Mouse (Mus musculus) 3134 (cell line): Measurements from ENCODE around the gene Abcb1b.
"Not testable (repeated sequence)": the region's sequence is repeated elsewhere in the genome, so short reads cannot be mapped to it uniquely, and the experiment has no call there.

Experiments used
- DNase-seq: peaks from one replicate; pipeline ENCODE4 v3.0.0-alpha.2; 2011; ENCODE audit warnings: low spot score; ENCODE audit not compliant: insufficient read length; ENCODE audit errors: extremely low read depth

Abcb1b gene

DNA sequence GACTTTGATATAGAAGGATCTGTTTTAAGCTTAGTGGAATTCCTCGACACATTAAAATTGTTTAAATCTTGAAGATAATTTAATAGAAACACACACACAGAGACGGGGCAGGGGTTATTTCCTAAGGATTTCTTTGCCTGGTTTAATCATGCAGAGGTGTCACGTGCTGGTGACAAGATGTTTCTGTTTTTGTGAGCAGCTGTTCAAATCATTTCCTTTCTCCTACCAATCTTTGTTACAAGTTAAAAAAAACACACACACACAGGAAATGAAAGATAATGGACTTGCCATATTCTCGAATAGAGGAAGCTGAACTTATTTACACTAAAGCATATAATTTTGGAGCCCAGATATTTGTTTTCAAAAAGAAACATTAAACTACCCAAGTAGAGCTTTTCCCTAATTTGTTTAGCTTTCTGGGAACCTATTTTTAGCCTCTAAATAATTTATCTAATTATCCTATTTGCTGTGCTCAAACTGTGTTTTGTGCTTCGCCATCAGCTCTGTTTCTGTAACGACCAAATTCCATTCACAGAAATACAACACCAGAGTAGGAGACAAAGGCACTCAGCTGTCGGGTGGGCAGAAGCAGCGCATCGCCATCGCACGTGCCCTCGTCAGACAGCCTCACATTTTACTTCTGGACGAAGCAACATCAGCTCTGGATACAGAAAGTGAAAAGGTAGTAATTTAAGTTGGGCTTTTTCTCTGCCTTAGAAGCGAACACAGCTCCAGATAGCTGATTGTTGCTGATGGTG lies 65.8 kb downstream of the Abcb1b start:
- no peak for DNase-seq

DNA sequence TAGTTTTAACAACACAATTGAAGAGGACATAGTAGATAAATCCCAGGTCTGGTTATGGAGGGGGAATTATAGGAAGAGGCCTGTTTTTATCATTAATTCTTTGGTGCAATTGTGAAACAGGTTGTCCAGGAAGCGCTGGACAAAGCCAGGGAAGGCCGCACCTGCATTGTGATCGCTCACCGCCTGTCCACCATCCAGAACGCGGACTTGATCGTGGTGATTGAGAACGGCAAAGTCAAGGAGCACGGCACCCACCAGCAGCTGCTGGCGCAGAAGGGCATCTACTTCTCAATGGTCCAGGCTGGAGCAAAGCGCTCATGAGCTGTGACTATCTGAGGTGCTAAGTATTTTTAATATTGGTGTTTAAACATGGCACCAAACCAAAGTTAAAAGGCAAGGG lies 67.7 kb downstream of the Abcb1b start:
- DNase-seq: not testable (repeated sequence)

DNA sequence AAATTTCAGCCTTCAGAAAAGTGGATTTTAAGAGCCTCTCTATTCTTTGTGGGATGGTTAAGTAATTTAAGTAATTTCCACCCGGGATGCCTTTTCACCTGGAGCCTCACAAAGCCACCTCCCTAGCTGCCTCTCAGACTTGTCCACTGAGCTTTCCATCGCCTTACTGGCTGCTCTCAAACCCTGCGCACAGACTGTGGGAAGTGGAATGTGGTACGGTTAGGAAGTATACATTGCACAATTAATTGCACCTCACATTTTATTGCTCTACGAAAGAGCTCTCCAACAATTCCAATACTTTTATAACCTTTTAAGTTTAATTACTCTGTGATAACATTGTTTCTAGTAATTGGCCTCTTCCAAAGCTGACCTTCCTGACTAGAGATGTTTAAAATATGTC lies 68.4 kb downstream of the Abcb1b start:
- DNase-seq: no peak

DNA sequence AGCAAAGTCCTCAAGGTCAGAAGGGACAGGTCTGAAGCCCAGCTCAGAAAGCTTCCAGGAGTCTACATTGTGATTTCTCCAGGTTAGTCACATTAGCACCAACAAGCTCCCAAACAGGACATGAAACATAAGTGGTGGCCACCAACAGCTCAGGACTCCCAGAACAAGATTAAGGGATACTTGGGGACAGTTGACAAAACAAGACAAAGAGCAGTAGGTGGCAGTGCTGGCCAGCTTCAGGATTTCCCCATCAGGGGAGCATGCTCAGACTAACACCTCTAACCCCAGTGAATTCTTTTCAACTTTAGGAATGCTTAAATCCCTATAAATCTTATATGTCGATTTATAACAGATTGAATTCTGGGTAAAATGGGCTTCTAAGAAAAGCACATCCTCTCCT lies 70.1 kb downstream of the Abcb1b start:
- no peak for DNase-seq

DNA sequence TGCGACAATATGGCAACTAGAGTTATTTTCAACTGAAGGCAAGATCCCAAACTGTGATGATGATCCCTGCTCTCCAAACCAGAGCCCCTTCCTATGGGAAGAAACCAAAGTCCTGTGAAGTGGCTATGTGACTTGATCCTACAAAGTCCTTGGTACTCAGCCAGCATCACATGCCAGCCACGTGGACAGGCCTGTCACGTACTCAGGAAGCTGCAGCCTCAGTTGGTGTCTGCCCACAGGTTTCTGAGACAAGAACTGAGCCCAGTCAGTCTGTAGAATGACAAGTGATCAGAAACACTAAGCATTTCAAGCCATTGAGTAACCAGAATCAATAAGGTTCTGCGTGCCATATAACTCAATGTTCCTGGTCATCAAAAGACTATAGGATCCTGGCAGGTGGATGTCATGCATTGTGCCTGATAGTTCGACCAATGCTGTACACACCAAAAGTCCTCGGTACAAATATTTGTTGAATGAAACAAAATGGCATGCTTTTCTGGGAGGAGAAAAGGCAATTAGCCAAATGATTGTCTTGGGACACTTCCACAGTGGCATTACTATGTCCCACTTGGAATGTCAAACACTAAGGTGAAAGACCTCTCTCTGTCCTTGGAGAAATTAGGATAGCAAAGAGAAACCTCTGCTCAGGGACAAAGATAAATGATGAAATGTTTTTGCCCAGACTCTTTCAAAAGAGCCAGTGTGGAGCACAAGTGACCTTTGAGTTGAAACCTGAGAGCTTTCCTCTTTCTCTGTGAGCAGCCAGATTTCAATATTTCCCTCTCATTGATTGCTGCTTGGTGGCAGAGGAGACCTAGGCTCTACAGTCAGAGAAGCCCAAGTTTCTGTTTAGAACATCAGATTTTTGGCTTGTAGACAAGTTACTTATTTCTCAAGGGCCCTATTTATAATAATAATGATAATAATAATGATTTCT lies 75.3 kb downstream of the Abcb1b start:
- no peak for DNase-seq

DNA sequence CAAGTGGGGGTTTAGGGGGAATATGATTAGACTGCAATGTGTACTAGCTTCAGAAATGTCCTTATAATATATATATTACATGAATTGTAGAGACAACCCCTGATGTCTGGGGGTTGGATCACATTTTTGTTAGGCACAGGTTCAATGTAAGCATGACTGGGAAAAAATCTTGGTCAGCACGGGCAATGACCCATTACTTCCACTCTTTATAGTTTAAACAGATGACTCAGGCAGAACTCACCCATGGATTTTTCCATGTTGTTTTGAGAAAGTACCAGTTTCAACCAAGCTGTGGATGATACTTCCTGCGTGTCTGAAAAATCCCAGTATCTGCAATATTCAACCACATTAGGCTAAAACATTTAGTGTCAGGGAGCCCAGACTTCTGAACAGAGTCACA lies 79.1 kb downstream of the Abcb1b start:
- DNase-seq: no peak

DNA sequence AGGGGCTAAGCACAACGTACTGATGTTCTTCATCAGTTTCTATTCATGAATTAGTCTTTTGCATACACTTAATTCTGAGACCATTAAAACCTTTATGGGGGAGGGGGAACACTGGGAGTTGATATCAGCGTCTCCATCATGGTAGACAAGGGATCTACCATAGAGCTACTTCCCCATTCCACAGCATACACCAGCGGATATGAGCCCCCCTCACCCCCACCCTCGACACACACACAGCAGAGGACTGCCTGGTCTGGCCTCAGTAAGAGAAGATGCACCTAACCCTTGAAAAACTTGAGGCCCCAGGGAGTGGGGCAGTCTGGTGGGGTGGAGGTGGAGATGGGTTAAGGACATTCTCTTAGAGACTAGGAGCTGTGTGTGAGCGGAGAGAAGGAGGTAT lies 79.9 kb downstream of the Abcb1b start:
- DNase-seq: no peak

DNA sequence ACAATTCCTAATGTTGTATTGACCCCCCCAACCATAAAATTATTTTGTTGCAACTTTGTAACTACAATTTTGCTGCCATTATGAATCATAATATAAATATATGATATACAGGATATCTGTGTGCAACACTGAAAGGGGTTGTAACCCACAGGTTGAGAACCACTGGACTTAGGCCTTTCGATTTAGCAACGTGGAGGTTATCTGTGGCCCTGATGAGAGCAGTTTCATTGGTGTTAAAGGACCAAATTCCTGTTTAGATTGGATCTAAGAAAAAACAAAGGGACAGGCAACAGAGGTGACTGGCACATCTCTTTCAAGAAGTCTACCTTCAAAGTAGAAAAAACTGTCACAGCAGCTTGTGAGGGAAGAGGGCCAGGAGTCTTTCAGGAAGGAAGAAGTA lies 87.9 kb downstream of the Abcb1b start:
- DNase-seq: no peak

DNA sequence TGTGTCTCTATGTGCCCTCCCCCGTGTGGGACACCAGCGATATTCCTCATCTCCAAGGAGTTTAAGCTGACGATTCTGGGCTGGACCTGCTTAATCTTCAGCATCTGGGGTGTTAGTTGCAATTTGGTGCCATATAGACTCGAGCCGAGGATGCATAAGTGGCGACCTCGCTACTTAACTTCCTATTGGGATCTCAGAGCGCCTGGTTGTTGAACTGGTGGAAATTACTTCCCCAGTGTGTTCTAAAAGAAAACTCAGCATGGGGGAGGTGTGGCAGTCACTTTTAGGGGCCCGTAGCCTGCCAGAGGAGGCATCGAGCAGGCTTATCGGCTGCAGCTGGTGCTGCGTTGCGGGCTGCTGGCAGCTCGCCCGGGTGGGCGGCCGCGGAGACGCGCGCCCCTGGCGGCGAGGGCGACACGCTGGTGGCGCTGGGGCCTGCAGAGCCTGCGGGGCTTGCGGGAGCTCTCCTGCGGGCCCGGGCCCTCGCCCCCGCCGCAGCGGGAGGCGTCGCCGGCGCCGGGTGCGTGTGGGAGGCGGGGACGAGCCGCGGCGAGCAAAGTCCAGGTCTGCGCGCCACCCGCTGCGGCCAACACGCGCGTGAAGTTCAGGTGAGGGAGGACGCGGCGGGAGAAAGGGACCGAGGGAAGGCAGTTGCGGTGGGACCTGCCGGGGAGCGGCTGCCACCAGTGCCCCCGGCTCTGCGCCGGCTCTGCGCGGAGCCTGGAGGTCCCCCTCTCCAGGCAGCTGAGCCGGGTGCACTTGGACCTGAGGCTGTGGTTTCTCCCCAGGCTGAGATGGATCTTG lies 95.6 kb downstream of the Abcb1b start, which contains the start of gene Abcb4:
TSS of gene Abcb4 (plus strand) at position 418 of the 804 bp plus-strand sequence.
- no peak for DNase-seq

DNA sequence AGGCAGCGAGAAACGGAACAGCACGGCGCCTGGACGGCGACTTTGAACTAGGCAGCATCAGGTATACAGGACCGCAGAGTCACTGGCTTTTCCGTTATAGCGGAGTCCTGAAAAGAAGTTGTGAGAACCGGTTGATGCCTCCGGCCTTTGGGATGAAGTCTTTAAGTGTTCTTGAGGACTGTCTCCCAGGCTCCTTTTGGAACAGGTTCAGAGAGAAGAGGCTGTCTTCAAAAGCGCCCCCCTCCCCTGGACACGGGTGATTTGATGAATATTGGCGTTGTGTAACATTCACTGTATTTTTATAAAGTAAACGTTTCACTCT lies 96.1 kb downstream of the Abcb1b start:
- no peak for DNase-seq

DNA sequence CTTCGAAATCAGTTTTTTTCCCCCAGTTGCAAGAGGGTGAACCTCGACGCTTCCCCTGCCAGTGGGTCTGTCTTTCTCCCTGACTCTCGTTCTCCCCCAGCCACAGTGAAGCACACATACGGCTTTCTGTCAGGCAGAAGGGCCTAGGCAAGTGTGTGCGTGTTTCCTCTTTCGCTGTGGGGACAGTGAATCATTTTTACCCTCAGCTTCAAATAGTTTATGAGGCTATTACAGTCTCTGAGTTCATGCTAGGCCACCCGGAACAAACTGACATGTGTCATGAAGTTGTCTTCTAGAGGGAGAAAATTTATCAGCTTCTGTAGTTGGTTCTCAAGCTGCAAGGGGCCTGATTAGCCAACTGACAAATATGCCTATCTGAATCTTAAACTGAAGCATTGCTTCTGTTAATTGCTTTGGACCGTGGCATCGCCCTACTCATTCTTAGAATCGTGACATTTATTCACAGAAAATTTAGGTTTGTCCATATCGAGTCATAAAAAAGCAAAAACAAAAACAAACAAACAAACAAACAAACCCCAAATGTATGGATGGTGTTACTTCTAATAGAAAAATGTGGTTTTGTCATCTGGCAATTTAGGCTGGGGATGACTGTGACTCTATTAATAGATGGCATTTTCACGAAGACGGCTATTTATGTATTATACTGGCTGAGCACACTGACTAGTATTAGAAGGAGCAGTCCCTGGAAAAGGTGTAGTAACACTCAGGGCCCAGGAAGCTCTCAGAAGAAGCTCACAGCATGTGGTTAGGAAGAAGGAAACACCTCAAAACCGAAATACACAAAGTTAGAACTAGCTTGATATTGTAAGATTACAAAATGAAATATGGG lies 96.9 kb downstream of the Abcb1b start:
- DNase-seq: no peak

DNA sequence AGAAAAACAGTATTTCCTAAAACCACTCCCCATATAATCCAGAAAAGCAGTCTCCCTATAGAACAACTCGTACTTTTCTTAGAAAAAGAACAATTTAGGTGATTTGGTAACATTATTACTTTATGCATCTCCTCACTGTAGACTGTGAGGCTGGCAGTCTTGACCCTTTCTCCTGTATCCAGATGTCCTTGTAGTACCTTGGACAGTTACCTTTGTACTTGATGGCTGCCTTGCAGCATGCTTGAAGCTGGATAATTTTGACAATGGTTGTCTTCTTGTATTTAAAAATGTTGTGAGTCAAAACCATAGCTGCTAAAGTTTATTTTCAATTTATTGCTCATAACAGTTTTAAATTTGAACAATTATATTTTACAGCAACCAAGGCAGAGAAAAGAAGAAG lies 98.3 kb downstream of the Abcb1b start:
- DNase-seq: no peak

DNA sequence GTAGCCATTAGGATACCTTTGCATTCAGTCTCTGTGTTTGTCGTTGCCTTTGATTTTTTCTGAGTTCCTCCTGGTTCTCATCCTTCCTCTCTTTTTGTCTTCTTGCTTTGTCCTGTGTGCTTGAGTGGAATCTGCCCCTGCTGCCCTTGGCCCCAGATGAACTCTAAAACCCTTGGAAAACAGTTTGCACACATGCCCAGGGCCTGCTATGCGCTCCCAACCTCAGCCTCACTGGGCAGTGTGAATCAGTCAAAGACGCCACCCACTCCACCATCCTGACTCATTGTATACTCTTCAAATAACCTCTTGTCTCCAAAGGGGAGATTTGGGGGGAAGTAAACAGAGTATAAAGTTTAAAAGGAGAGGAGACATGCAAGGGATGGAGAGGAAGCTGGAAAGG lies 100.3 kb downstream of the Abcb1b start:
- no peak for DNase-seq

DNA sequence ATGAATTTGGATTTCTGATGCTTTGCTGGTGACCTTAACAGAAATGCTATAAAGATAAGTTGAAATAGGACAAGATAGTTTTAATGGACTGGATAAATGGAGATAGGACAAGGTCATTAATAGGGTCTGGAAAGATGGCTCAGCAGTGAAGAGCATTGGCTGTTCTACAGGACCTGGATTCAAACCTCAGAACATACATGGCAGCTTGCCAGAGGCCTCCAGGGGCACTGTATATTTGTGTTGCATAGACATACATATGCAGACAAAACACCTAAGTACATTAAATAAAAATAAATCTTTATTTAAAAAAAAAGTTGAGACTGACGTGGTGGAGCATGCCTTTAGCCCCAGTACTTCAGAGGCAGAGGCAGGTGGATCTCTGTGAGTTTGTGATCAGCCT lies 103.1 kb downstream of the Abcb1b start:
- DNase-seq: no peak

DNA sequence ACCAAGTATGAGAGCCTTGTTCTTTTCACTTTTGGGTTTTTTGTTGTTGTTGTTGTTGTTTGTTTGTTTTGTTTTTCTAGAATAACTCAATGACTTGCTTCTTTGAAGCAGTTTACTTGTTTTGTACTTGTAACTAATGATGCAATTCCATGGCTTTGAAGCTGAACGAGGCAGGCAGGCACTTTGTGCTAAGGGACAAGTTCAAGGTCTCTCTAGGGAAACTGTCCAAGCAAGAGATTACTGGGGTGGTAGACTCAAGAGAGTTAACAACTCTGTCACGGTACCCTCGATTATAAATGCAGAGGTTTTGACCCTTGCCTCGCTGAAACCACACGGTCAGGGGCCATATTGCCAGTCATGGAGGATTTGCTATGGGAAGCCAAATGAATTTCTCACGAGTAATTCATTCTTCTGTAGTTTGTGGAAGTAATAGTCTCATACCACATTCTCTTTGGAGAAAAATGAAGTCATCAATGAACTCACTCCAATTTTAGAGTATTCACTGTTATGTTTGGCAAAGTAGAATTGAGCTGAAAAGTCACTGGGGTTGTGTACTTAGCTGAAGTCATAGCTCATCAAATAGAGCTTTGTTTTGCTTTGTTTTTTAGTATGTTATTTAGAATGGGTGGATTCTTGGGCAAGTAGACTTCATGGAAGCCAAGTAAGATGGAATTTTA lies 104.3 kb downstream of the Abcb1b start:
- no peak for DNase-seq

DNA sequence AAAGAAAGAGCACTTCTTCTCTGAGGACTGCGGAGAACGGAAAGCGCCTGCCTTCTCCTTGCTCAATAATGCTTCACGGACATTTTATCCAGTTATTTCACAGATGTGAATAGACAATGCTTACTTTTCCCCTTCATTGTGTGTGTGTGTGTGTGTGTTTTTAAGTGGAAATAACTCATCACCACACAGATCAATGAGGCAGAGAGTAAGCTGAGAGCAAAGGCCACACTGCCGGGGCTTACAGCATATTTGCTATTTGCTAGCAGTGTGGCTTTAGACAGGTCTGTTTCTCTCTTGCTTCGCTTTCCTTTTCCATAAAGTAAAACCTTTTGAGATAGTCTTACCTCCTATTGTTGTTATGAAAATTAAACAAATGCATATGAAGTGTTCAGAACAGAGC lies 106.6 kb downstream of the Abcb1b start:
- no peak for DNase-seq

DNA sequence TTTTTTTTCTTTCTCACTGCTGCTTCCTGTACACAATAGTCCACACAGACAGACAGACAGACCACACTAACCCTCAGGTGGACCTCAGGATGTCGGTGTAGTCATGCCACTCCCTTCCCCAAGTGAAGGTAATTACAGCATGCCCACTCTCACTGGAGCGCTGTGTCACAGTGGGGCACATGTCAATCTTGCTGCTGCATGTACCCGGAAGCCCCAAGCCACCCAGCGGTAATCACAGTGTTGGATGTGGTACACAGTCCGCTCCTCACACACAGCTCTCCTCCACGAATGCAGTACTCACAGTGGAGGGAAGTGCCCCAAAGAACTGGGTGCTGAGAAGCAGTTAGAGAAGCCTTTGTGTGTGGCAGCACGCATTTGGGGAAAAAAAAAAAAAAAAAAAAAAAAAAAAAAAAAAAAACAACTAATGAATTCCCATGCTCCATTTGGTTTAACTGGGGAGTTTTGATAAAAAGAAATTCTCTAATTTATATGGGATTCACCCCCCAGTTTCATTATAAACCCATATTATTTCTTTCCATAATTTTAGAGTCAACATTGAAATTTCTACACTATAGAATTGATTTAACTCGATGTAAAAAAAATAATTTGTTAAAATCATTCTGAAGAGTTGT lies 113.7 kb downstream of the Abcb1b start:
- no peak for DNase-seq
